ENCODE assay signal across 8 mouse cellular contexts in genomic region chr11:75460103-75460843, GRCm38 (mm10). TPM values are rescaled to one million over a fixed set of nuclear protein-coding genes. Genes with fewer than 3 reads are reported as not detected.
DNase-seq lines count a peak whose midpoint lies in the region; ATAC-seq lines count a peak whose summit lies in the region.

No protein-coding gene starts in this region.

- H3K4me3 ChIP-seq in embryonic facial prominence, embryonic 11.5 days (ENCODE audit: low read depth, low read length): peak overlapping the region; percentile 41
- peak overlapping the region; percentile 69 for H3K4me3 ChIP-seq in limb, embryonic 10.5 days
- H3K4me3 ChIP-seq in midbrain, embryonic 12.5 days: peak overlapping the region; percentile 67

- no peaks in the 10 kb centered on the region for H3K36me3 ChIP-seq in embryonic facial prominence, embryonic 11.5 days (replicated peaks; ENCODE audit: control insufficient read depth, insufficient read depth, low read depth, low read length)
- H3K36me3 ChIP-seq in limb, embryonic 10.5 days: peaks cover 5% of the 10 kb centered on the region; the same call in 1 of the 2 replicates
- peaks cover 5% of the 10 kb centered on the region; the same call in 1 of the 2 replicates for H3K36me3 ChIP-seq in midbrain, embryonic 12.5 days

- peak overlapping the region; percentile 72 for H3K4me2 ChIP-seq in embryonic facial prominence, embryonic 11.5 days (ENCODE audit: low read depth, low read length)
- H3K4me2 ChIP-seq in midbrain, embryonic 12.5 days (replicated peaks): peak overlapping the region; percentile 80

- H3K9ac ChIP-seq in embryonic facial prominence, embryonic 11.5 days (replicated peaks; ENCODE audit: low read length): peak overlapping the region; percentile 59
- peak overlapping the region; percentile 52 for H3K9ac ChIP-seq in midbrain, embryonic 12.5 days (replicated peaks)

- DNase-seq in 3134 (ENCODE audit: extremely low read depth, insufficient read length, low spot score): peak; percentile 79
- peak; percentile 94 for DNase-seq in adrenal gland, postnatal 14 days
- DNase-seq in embryonic facial prominence, embryonic 11.5 days (ENCODE audit: low spot score): peak; percentile 93
- DNase-seq in heart, adult 18-20 months: peak; percentile 94 to 96
- peak; percentile 91 for DNase-seq in kidney, adult 18-20 months
- peak; percentile 80 for DNase-seq in limb, embryonic 10.5 days (ENCODE audit: low spot score)
- peak; percentile 96 for DNase-seq in skeletal muscle tissue, adult 2 months (ENCODE audit: low read depth, low spot score)

- H3K27me3 ChIP-seq in embryonic facial prominence, embryonic 11.5 days (ENCODE audit: control insufficient read depth, insufficient read depth, low read length): no peaks in the 10 kb centered on the region
- H3K27me3 ChIP-seq in limb, embryonic 10.5 days (ENCODE audit: low read depth, poor library complexity, severe bottlenecking): no peaks in the 10 kb centered on the region
- no peaks in the 10 kb centered on the region for H3K27me3 ChIP-seq in midbrain, embryonic 12.5 days

- ATAC-seq in embryonic facial prominence, embryonic 11.5 days (replicated peaks; ENCODE audit: insufficient number of reproducible peaks, low FRiP score, low TSS enrichment, low read depth): no peak
- no peak for ATAC-seq in midbrain, embryonic 12.5 days (ENCODE audit: low FRiP score, low read depth)

- WGBS in embryonic facial prominence, embryonic 11.5 days: 2% methylated on average over 19 of the region's 19 CpGs
- 3% methylated on average over 19 of the region's 19 CpGs for WGBS in limb, embryonic 10.5 days
- WGBS in midbrain, embryonic 12.5 days: 3% methylated on average over 19 of the region's 19 CpGs

- H3K4me1 ChIP-seq in embryonic facial prominence, embryonic 11.5 days (ENCODE audit: control insufficient read depth, insufficient read depth, low read length): peaks cover 6% of the 10 kb centered on the region; the same call in 1 of the 2 replicates
- H3K4me1 ChIP-seq in limb, embryonic 10.5 days: peaks cover 39% of the 10 kb centered on the region
- peaks cover 29% of the 10 kb centered on the region for H3K4me1 ChIP-seq in midbrain, embryonic 12.5 days

- H3K27ac ChIP-seq in embryonic facial prominence, embryonic 11.5 days (replicated peaks; ENCODE audit: low read depth, low read length): peak overlapping the region; percentile 78
- peak overlapping the region; percentile 86 for H3K27ac ChIP-seq in limb, embryonic 10.5 days
- H3K27ac ChIP-seq in midbrain, embryonic 12.5 days (replicated peaks): peak overlapping the region; percentile 71

- H3K9me3 ChIP-seq in embryonic facial prominence, embryonic 11.5 days (replicated peaks; ENCODE audit: control insufficient read depth, low read length): no peaks in the 10 kb centered on the region
- H3K9me3 ChIP-seq in limb, embryonic 10.5 days (replicated peaks): no peaks in the 10 kb centered on the region
- H3K9me3 ChIP-seq in midbrain, embryonic 12.5 days: no peaks in the 10 kb centered on the region

RNA-seq across cellular contexts. Expression of gene Tlcd2, which starts 1.2 kb away (rescaled TPM):
- 13.9 and 24.7 TPM in 2 replicates for total RNA-seq in adrenal gland, postnatal 14 days (2021)
- polyA plus RNA-seq in embryonic facial prominence, embryonic 11.5 days (2014; fragmentation: Nextera tagmentation; extraction: Ambion mirVana): 12.5 and 15.4 TPM in 2 replicates
- 1 to 10 TPM; 2.4 to 4.9 TPM for total RNA-seq in heart, adult 18-20 months (2021)
- 9.2 and 9.8 TPM in 2 replicates for polyA plus RNA-seq in limb, embryonic 10.5 days (2016; fragmentation: Nextera tagmentation; extraction: Ambion mirVana)
- polyA plus RNA-seq in midbrain, embryonic 12.5 days (2016; fragmentation: Nextera tagmentation; extraction: Ambion mirVana): 5.9 and 9.1 TPM in 2 replicates

RNA-seq across cellular contexts. Expression of gene Wdr81, which starts 5.8 kb away (rescaled TPM):
- 14.2 and 16.5 TPM in 2 replicates for total RNA-seq in adrenal gland, postnatal 14 days (2021)
- 2.3 and 4.1 TPM in 2 replicates for polyA plus RNA-seq in embryonic facial prominence, embryonic 11.5 days (2014; fragmentation: Nextera tagmentation; extraction: Ambion mirVana)
- total RNA-seq in heart, adult 18-20 months (2021): 1 to 10 TPM; 7.6 to 8.3 TPM
- polyA plus RNA-seq in limb, embryonic 10.5 days (2016; fragmentation: Nextera tagmentation; extraction: Ambion mirVana): 5.6 and 6.6 TPM in 2 replicates
- polyA plus RNA-seq in midbrain, embryonic 12.5 days (2016; fragmentation: Nextera tagmentation; extraction: Ambion mirVana): 8.6 and 9.4 TPM in 2 replicates

RNA-seq across cellular contexts. Expression of gene Serpinf2, which starts 20.9 kb away (rescaled TPM):
- total RNA-seq in adrenal gland, postnatal 14 days (2021): 6.8 and 123 TPM in 2 replicates
- polyA plus RNA-seq in embryonic facial prominence, embryonic 11.5 days (2014; fragmentation: Nextera tagmentation; extraction: Ambion mirVana): 0.34 TPM in 1 of 2 replicates, not detected in the other
- not detected for total RNA-seq in heart, adult 18-20 months (2021)
- 0.36 TPM in 1 of 2 replicates, not detected in the other for polyA plus RNA-seq in limb, embryonic 10.5 days (2016; fragmentation: Nextera tagmentation; extraction: Ambion mirVana)
- polyA plus RNA-seq in midbrain, embryonic 12.5 days (2016; fragmentation: Nextera tagmentation; extraction: Ambion mirVana): 0.16 TPM in 1 of 2 replicates, not detected in the other

RNA-seq across cellular contexts. Expression of gene Prpf8, which starts 26.3 kb away (rescaled TPM):
- 127 and 135 TPM in 2 replicates for total RNA-seq in adrenal gland, postnatal 14 days (2021)
- polyA plus RNA-seq in embryonic facial prominence, embryonic 11.5 days (2014; fragmentation: Nextera tagmentation; extraction: Ambion mirVana): 102 and 103 TPM in 2 replicates
- total RNA-seq in heart, adult 18-20 months (2021): 10 to 100 TPM; 86.5 to 92.7 TPM
- 81.7 and 82.6 TPM in 2 replicates for polyA plus RNA-seq in limb, embryonic 10.5 days (2016; fragmentation: Nextera tagmentation; extraction: Ambion mirVana)
- 78.5 and 81.6 TPM in 2 replicates for polyA plus RNA-seq in midbrain, embryonic 12.5 days (2016; fragmentation: Nextera tagmentation; extraction: Ambion mirVana)

RNA-seq across cellular contexts. Expression of gene Serpinf1, which starts 37.8 kb away (rescaled TPM):
- total RNA-seq in adrenal gland, postnatal 14 days (2021): 54.0 and 116 TPM in 2 replicates
- polyA plus RNA-seq in embryonic facial prominence, embryonic 11.5 days (2014; fragmentation: Nextera tagmentation; extraction: Ambion mirVana): 193 and 206 TPM in 2 replicates
- total RNA-seq in heart, adult 18-20 months (2021): 10 to 100 TPM; 16.0 to 21.0 TPM
- polyA plus RNA-seq in limb, embryonic 10.5 days (2016; fragmentation: Nextera tagmentation; extraction: Ambion mirVana): 214 and 217 TPM in 2 replicates
- 45.8 and 73.3 TPM in 2 replicates for polyA plus RNA-seq in midbrain, embryonic 12.5 days (2016; fragmentation: Nextera tagmentation; extraction: Ambion mirVana)
